Mouse (Mus musculus): ENCODE results near the gene Fgf9.

GRCm38 (mm10) chr14:58113180-58113579 lies 42.8 kb downstream of the Fgf9 start:
- TF ChIP-seq POLR2A (IDR thresholded peaks at IDR 0.05; ENCODE audit: borderline replicate concordance, extremely low read depth, insufficient read depth, insufficient read length, poor library complexity, severe bottlenecking) (no peak), CTCF (IDR thresholded peaks at IDR 0.05; ENCODE audit: borderline replicate concordance, extremely low read depth, insufficient read depth, insufficient read length) (no peak)
